Mouse (Mus musculus): Measurements from ENCODE around the gene Ppp1r1b.
"Not testable (repeated sequence)": the region's sequence is repeated elsewhere in the genome, so short reads cannot be mapped to it uniquely, and the experiment has no call there.

Ppp1r1b gene

GRCm38 (mm10) chr11:98373244-98373643, 25.0 kb downstream of the Ppp1r1b start:
- DNase-seq (ENCODE audit: low read depth, low spot score), result no peak

- DNase-seq (ENCODE audit: low read depth, low spot score), result no peak
These were observed 26.1 kb downstream of the Ppp1r1b start for GRCm38 (mm10) chr11:98374266-98374665.

- DNase-seq (ENCODE audit: low read depth, low spot score), result no peak
These were observed 28.6 kb downstream of the Ppp1r1b start for GRCm38 (mm10) chr11:98376756-98377155.

- DNase-seq (ENCODE audit: low read depth, low spot score), result no peak
These were observed 29.6 kb downstream of the Ppp1r1b start for GRCm38 (mm10) chr11:98377787-98378186.

GRCm38 (mm10) chr11:98379379-98379778, 31.2 kb downstream of the Ppp1r1b start:
- no peak for DNase-seq (ENCODE audit: low read depth, low spot score)

GRCm38 (mm10) chr11:98380106-98380505, 31.9 kb downstream of the Ppp1r1b start:
- no peak for DNase-seq (ENCODE audit: low read depth, low spot score)

GRCm38 (mm10) chr11:98381651-98382050, 33.4 kb downstream of the Ppp1r1b start:
- DNase-seq (ENCODE audit: low read depth, low spot score), result no peak

- DNase-seq (ENCODE audit: low read depth, low spot score), result not testable (repeated sequence)
These were observed 34.2 kb downstream of the Ppp1r1b start for GRCm38 (mm10) chr11:98382405-98382804.

GRCm38 (mm10) chr11:98383261-98384030, 35.2 kb downstream of the Ppp1r1b start, which contains the start of gene Tcap:
Tcap (plus strand) TSS chr11:98383811.
- no peak for DNase-seq (ENCODE audit: low read depth, low spot score)

GRCm38 (mm10) chr11:98384216-98384615, 36.0 kb downstream of the Ppp1r1b start:
- no peak for DNase-seq (ENCODE audit: low read depth, low spot score)

GRCm38 (mm10) chr11:98384721-98385637, 36.8 kb downstream of the Ppp1r1b start:
- DNase-seq (ENCODE audit: low read depth, low spot score), result no peak

GRCm38 (mm10) chr11:98385638-98386585, 37.7 kb downstream of the Ppp1r1b start, which contains the start of gene Pnmt:
Pnmt (plus strand) TSS chr11:98386450.
- DNase-seq (ENCODE audit: low read depth, low spot score), result no peak

- DNase-seq (ENCODE audit: low read depth, low spot score), result no peak
These were observed 38.4 kb downstream of the Ppp1r1b start for GRCm38 (mm10) chr11:98386596-98386995.

- no peak for DNase-seq (ENCODE audit: low read depth, low spot score)
These were observed 38.9 kb downstream of the Ppp1r1b start for GRCm38 (mm10) chr11:98387056-98387577.

GRCm38 (mm10) chr11:98388282-98388681, 40.1 kb downstream of the Ppp1r1b start:
- no peak for DNase-seq (ENCODE audit: low read depth, low spot score)

- no peak for DNase-seq (ENCODE audit: low read depth, low spot score)
These were observed 41.1 kb downstream of the Ppp1r1b start for GRCm38 (mm10) chr11:98389221-98389780.

GRCm38 (mm10) chr11:98390141-98390540, 41.9 kb downstream of the Ppp1r1b start:
- no peak for DNase-seq (ENCODE audit: low read depth, low spot score)

- DNase-seq (ENCODE audit: low read depth, low spot score), result no peak
These were observed 43.8 kb downstream of the Ppp1r1b start for GRCm38 (mm10) chr11:98392034-98392433.

GRCm38 (mm10) chr11:98392645-98393044, 44.4 kb downstream of the Ppp1r1b start:
- no peak for DNase-seq (ENCODE audit: low read depth, low spot score)

- DNase-seq (ENCODE audit: low read depth, low spot score), result no peak
These were observed 45.1 kb downstream of the Ppp1r1b start for GRCm38 (mm10) chr11:98393317-98393716.

- DNase-seq (ENCODE audit: low read depth, low spot score), result no peak
These were observed 46.1 kb downstream of the Ppp1r1b start for GRCm38 (mm10) chr11:98394301-98394700.
